Mouse (Mus musculus): ENCODE results near the gene Sstr3. TPM values are rescaled to one million over a fixed set of nuclear protein-coding genes. Genes with fewer than 3 reads are reported as not detected.
A peak's percentile ranks its signal among the peaks of the same experiment; 100 is the strongest.

The Sstr3 gene
- polyA plus RNA-seq, 1 experiment = 1.4 TPM

DNA sequence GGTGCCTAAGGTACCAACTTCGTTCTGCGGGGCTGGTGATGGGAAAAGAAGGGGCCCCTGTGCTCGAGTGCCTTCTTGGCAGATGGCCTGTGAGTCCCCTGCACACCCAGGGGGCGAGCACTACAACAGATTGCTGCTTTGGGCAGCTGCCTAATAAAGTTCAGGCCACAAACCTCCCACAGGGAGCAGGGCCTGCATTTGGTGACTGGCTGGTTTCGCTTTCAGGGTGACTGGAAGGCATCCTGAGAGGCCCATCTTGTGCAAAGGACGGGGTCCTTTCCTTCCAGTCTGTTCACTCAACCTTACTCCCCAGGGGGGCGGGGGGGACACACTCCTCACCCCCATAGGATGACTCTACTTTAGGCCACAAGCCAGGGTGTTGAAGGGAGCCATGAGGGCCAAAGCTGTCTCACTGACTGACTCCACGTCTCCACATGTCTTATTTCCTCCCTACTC lies 34.3 kb downstream of the Sstr3 start:
- no peak overlapping the region for H3K4me3 ChIP-seq (ENCODE audit: low read depth, low read length)
- peak overlapping the region; percentile 10; the same call in 1 of the 2 replicates for H3K27ac ChIP-seq (ENCODE audit: insufficient read depth, low read depth, low read length)
- WGBS = 60% methylated on average over 8 of the region's 8 CpGs
- H3K27me3 ChIP-seq (ENCODE audit: control insufficient read depth, insufficient read depth, low read length) = no peaks in the 10 kb centered on the region
- TF ChIP-seq POLR2A (IDR thresholded peaks at IDR 0.05; ENCODE audit: low read depth, low read length) (no peak), CTCF (IDR thresholded peaks at IDR 0.05; ENCODE audit: extremely low read depth, insufficient read length, insufficient replicate concordance, low read depth, low read length) (no peak)
- H3K4me1 ChIP-seq (ENCODE audit: control insufficient read depth, insufficient read depth, insufficient read length, low read length) = peaks cover 7% of the 10 kb centered on the region; the same call in 1 of the 2 replicates
- H3K36me3 ChIP-seq (ENCODE audit: control insufficient read depth, insufficient read depth, low read length) = no peaks in the 10 kb centered on the region

DNA sequence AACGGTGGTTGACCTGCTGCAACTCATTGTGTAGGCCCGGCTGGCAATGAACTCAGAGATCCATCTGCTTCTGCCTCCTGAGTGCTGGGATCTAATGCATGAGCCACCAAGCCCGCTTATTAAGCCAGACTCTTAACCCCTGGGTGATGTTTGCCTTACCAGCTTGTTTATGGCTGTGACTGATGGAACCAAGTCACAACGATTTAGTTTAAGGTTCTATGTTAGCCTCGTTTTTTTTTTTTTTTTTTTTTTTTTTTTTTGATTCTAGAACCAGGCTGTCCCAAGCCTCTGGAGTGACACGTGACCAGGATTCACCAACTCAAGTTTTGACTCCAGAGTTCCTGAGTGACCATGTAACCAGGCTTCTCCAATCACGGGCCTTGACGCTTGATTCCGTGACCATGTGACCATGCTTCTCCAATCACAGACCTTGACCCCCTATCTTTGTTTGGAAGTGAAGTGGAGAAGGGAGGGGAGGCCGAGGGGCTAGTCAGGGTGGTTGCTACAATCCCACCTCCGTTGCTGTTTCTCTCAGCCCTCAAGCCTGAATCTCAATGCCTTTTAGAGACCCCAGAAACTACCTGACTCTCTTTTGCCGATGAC lies 35.1 kb downstream of the Sstr3 start:
- H3K4me3 ChIP-seq (ENCODE audit: low read depth, low read length) = no peak overlapping the region
- H3K36me3 ChIP-seq (ENCODE audit: control insufficient read depth, insufficient read depth, low read length) = no peaks in the 10 kb centered on the region
- H3K27ac ChIP-seq (ENCODE audit: insufficient read depth, low read depth, low read length) = no peak overlapping the region
- 63% methylated on average over 12 of the region's 12 CpGs for WGBS
- TF ChIP-seq CTCF (IDR thresholded peaks at IDR 0.05; ENCODE audit: extremely low read depth, insufficient read length, insufficient replicate concordance, low read depth, low read length) (no peak), POLR2A (IDR thresholded peaks at IDR 0.05; ENCODE audit: low read depth, low read length) (no peak)
- peaks cover 7% of the 10 kb centered on the region; the same call in 1 of the 2 replicates for H3K4me1 ChIP-seq (ENCODE audit: control insufficient read depth, insufficient read depth, insufficient read length, low read length)
- H3K27me3 ChIP-seq (ENCODE audit: control insufficient read depth, insufficient read depth, low read length) = no peaks in the 10 kb centered on the region

DNA sequence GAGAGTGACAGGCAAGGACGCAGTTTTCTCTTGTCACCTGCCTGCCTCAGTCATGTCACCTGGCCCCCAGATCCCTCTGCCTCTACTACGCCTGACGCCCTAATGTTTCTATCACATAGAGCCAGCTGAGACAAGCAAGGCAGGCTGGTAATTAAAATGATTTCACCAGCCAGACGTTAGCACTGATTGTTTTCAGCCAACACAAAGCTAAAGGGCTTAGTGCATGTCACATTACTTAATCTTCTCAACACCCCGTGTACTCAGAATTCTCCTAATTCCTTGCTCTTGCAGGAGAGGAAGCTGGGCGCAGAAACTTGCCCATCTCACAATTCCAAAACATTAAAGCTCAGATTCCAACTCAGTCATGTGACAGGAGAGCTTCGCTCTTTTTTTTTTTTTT lies 36.0 kb downstream of the Sstr3 start:
- TF ChIP-seq POLR2A (IDR thresholded peaks at IDR 0.05; ENCODE audit: low read depth, low read length) (no peak), CTCF (IDR thresholded peaks at IDR 0.05; ENCODE audit: extremely low read depth, insufficient read length, insufficient replicate concordance, low read depth, low read length) (no peak)
- 78% methylated on average over 7 of the region's 7 CpGs for WGBS
- Histone ChIP-seq H3K4me3 (ENCODE audit: low read depth, low read length) (no peak overlapping the region), H3K36me3 (ENCODE audit: control insufficient read depth, insufficient read depth, low read length) (no peaks in the 10 kb centered on the region), H3K27ac (ENCODE audit: insufficient read depth, low read depth, low read length) (no peak overlapping the region), H3K4me1 (ENCODE audit: control insufficient read depth, insufficient read depth, insufficient read length, low read length) (peaks cover 6% of the 10 kb centered on the region; the same call in 1 of the 2 replicates), H3K27me3 (ENCODE audit: control insufficient read depth, insufficient read depth, low read length) (no peaks in the 10 kb centered on the region)

DNA sequence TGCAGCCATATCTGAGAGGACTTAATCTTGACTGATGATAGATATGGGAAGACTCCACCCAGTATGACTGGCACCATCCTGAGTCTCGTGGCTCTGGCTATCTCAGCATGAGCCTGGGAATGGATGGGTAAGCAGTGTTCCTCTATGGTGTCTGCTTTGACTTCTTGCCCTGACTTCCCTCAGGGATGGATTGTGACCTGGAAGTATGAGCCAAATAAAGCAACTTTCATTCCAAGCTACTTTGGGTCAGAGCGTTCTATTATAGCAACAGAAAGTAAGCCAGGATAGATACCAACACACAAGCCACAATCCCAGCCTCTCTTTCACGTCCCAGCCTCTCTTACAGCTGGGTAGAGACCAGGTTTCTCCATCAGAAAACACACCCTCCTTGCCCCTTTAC lies 38.9 kb downstream of the Sstr3 start:
- WGBS = 74% methylated on average over 3 of the region's 3 CpGs
- TF ChIP-seq CTCF (IDR thresholded peaks at IDR 0.05; ENCODE audit: extremely low read depth, insufficient read length, insufficient replicate concordance, low read depth, low read length) = no peak
- no peak for TF ChIP-seq POLR2A (IDR thresholded peaks at IDR 0.05; ENCODE audit: low read depth, low read length)

DNA sequence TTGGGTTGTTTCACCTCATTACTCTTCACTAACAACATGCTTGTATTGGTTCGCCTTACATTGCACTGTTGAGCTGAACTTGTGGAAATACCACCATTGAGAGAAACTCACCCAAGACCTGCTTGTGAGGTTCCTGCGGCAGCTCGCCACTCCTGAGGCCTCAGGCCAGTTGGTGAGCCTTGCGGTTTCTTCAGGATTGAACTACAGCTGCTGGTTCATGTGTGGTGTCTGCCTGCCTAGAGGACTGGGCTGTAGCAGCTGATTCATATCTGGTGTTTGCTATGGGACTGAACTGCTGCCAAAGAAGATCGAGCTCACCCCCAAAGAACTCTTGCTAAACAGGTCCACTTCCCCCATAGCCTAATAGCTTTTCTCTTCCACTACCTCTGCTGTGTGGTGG lies 39.7 kb downstream of the Sstr3 start:
- Histone ChIP-seq H3K4me3 (ENCODE audit: low read depth, low read length) (no peak overlapping the region), H3K36me3 (ENCODE audit: control insufficient read depth, insufficient read depth, low read length) (no peaks in the 10 kb centered on the region), H3K27me3 (ENCODE audit: control insufficient read depth, insufficient read depth, low read length) (no peaks in the 10 kb centered on the region), H3K27ac (ENCODE audit: insufficient read depth, low read depth, low read length) (no peak overlapping the region), H3K4me1 (ENCODE audit: control insufficient read depth, insufficient read depth, insufficient read length, low read length) (no peaks in the 10 kb centered on the region)
- 91% methylated on average over 5 of the region's 5 CpGs for WGBS
- TF ChIP-seq POLR2A (IDR thresholded peaks at IDR 0.05; ENCODE audit: low read depth, low read length) (no peak), CTCF (IDR thresholded peaks at IDR 0.05; ENCODE audit: extremely low read depth, insufficient read length, insufficient replicate concordance, low read depth, low read length) (no peak)

More for the DNA sequence above, 38.9 kb downstream of the Sstr3 start:
- Histone ChIP-seq H3K27ac (ENCODE audit: insufficient read depth, low read depth, low read length) (no peak overlapping the region), H3K4me1 (ENCODE audit: control insufficient read depth, insufficient read depth, insufficient read length, low read length) (no peaks in the 10 kb centered on the region), H3K4me3 (ENCODE audit: low read depth, low read length) (no peak overlapping the region), H3K27me3 (ENCODE audit: control insufficient read depth, insufficient read depth, low read length) (no peaks in the 10 kb centered on the region), H3K36me3 (ENCODE audit: control insufficient read depth, insufficient read depth, low read length) (no peaks in the 10 kb centered on the region)

DNA sequence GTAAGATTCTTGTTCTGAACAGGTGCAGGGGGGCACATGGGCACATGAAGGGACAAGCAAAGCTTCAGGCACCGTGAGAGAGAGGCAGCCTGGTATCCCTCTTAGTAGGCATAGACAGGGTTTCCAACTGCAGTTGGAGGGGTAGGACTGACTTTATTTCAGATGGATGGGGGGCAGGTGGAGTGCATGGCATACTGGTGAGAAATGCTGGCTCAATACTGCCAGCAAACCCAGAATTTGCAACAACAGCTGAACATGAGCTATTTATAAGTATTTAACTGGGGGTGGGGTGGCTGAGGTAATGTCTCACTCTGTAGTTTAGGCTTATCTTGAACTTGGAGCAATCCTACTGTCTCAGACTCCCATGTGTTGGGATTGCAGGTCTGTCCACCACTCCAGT lies 40.5 kb downstream of the Sstr3 start:
- Histone ChIP-seq H3K36me3 (ENCODE audit: control insufficient read depth, insufficient read depth, low read length) (no peaks in the 10 kb centered on the region), H3K4me1 (ENCODE audit: control insufficient read depth, insufficient read depth, insufficient read length, low read length) (no peaks in the 10 kb centered on the region), H3K27ac (ENCODE audit: insufficient read depth, low read depth, low read length) (no peak overlapping the region), H3K27me3 (ENCODE audit: control insufficient read depth, insufficient read depth, low read length) (no peaks in the 10 kb centered on the region), H3K4me3 (ENCODE audit: low read depth, low read length) (no peak overlapping the region)
- TF ChIP-seq POLR2A (IDR thresholded peaks at IDR 0.05; ENCODE audit: low read depth, low read length) = no peak
- no peak for TF ChIP-seq CTCF (IDR thresholded peaks at IDR 0.05; ENCODE audit: extremely low read depth, insufficient read length, insufficient replicate concordance, low read depth, low read length)
- WGBS = 81% methylated on average over 1 of the region's 1 CpGs

DNA sequence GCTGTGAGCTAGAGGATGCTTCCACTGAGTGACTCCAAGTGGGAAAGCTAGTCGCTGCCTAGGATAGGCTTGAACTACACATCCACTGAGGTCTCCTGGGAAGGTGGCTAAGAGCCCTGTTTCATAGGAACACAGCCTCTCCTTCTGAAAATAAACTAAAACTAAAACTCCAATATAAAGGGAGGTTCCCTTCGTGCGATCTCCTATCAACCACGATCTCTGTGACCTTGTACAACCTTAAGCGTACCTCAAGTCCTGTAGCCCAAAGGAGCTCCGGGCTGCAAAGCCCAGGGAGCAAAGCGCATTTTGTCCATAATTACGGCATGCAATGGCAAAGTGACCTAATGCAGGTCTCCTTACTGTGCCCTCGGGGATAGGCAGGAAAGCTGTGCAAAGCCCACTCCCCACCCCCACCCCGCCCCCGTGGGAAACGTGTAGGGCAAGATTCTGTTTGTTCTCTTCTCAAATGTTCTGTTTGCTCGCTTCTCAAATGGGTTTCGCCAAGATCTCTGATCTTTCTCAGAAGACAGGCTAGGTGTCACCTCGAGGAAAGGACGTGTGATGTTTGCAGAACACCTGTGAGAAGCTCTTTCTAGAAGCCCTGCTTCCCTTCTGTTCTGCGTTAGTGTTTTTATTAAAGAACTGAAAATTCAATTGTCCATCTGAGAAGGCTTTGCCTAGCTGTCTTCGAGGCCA lies 41.9 kb downstream of the Sstr3 start:
- Histone ChIP-seq H3K27me3 (ENCODE audit: control insufficient read depth, insufficient read depth, low read length) (no peaks in the 10 kb centered on the region), H3K4me3 (ENCODE audit: low read depth, low read length) (no peak overlapping the region), H3K36me3 (ENCODE audit: control insufficient read depth, insufficient read depth, low read length) (no peaks in the 10 kb centered on the region), H3K27ac (ENCODE audit: insufficient read depth, low read depth, low read length) (no peak overlapping the region), H3K4me1 (ENCODE audit: control insufficient read depth, insufficient read depth, insufficient read length, low read length) (no peaks in the 10 kb centered on the region)
- TF ChIP-seq CTCF (IDR thresholded peaks at IDR 0.05; ENCODE audit: extremely low read depth, insufficient read length, insufficient replicate concordance, low read depth, low read length) (no peak), POLR2A (IDR thresholded peaks at IDR 0.05; ENCODE audit: low read depth, low read length) (no peak)
- WGBS = 45% methylated on average over 18 of the region's 18 CpGs

Data from small intestine, adult 2 months (tissue).